Mouse (Mus musculus) embryonic facial prominence, embryonic 11.5 days (tissue): Measurements from ENCODE around the gene Rbm42. TPM values are rescaled to one million over a fixed set of nuclear protein-coding genes. Genes with fewer than 3 reads are reported as not detected.

Source experiments
- ATAC-seq: fragments of 200-750 bp; cut with Nextera tagmentation; replicated peaks from 2 replicates; pipeline ENCODE4 v1.8.0; 2017; ENCODE audit warnings: low read depth; ENCODE audit not compliant: insufficient number of reproducible peaks, low FRiP score, low TSS enrichment
- DNase-seq: peaks from one replicate; pipeline ENCODE4 v3.0.0-alpha.2; 2015; ENCODE audit warnings: low spot score
- H3K27ac ChIP-seq: fragments of 300-500 bp; sonication (generic); replicated peaks from 2 replicates; pipeline ENCODE4 v1.5.1; 2014; ENCODE audit warnings: mild to moderate bottlenecking, low read depth, low read length, control low read depth
- H3K27me3 ChIP-seq: fragments of 300-500 bp; sonication (generic); 2 replicates; pipeline ENCODE4 v1.6.1; 2014; ENCODE audit warnings: mild to moderate bottlenecking, low read length, moderate library complexity, mixed read lengths; ENCODE audit not compliant: control insufficient read depth, insufficient read depth
- H3K36me3 ChIP-seq: fragments of 300-500 bp; sonication (generic); replicated peaks from 2 replicates; pipeline ENCODE4 v1.6.1; 2014; ENCODE audit warnings: low read depth, mild to moderate bottlenecking, low read length, moderate library complexity, mixed read lengths; ENCODE audit not compliant: control insufficient read depth, insufficient read depth
- H3K4me1 ChIP-seq: fragments of 300-500 bp; sonication (generic); 2 replicates; pipeline ENCODE4 v1.6.1; 2014; ENCODE audit warnings: low read length, mixed read lengths; ENCODE audit not compliant: control insufficient read depth, insufficient read depth
- H3K4me2 ChIP-seq: fragments of 300-500 bp; sonication (generic); 2 replicates; pipeline ENCODE4 v1.6.1; 2014; ENCODE audit warnings: low read depth, mild to moderate bottlenecking, control low read depth, low read length, moderate library complexity
- H3K4me3 ChIP-seq: fragments of 300-500 bp; sonication (generic); 2 replicates; pipeline ENCODE4 v1.5.1; 2014; ENCODE audit warnings: low read depth, low read length, control low read depth
- H3K9ac ChIP-seq: fragments of 300-500 bp; sonication (generic); replicated peaks from 2 replicates; pipeline ENCODE4 v1.6.1; 2014; ENCODE audit warnings: mild to moderate bottlenecking, control low read depth, low read length
- H3K9me3 ChIP-seq: fragments of 300-500 bp; sonication (generic); replicated peaks from 2 replicates; pipeline ENCODE4 v1.6.1; 2016; ENCODE audit warnings: mild to moderate bottlenecking, low read length, inconsistent platforms, mixed read lengths; ENCODE audit not compliant: control insufficient read depth
- WGBS: fragments of 180-500 bp; shearing (Covaris S2); extraction: QIAGEN DNeasy Blood & Tissue Kit; methylation state at CpG from one replicate; pipeline ENCODE4 v1.1.7; 2014; 5-methylcytosine and 5-hydroxymethylcytosine counted together
- polyA plus RNA-seq: library from polyadenylated mRNA; unstranded; fragments of >200 nt; fragmentation: Nextera tagmentation; extraction: Ambion mirVana; gene quantifications from 2 replicates; pipeline ENCODE4 v1.2.1, GENCODE M21; 2014

Rbm42 gene
- polyA plus RNA-seq, 1 experiment from 2014 or later = 108 TPM

DNA sequence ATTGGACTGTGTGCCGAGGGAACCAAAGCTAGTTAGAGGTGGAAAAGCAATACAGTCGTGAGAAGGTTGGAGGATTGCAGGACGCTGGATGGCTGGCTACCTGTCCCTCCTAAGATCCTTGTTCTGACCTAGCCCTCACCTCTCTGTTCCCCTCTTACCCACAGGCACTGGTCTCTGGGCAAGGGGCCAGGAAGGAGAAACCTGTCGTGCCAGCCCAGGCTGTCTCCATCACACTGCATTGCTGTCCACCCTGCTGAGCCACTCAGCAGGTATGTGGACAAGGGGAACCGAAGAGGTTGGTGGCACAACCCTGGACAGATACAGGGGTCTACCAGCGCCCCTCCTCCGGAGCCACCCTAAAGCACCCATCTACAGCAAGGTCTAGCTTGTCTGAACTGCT, 49.5 kb downstream of the Rbm42 start:
- no peak overlapping the region for H3K9ac ChIP-seq
- H3K27ac ChIP-seq = no peak overlapping the region
- H3K9me3 ChIP-seq = no peaks in the 10 kb centered on the region
- DNase-seq (no peak), ATAC-seq (no peak)
- WGBS = 75% methylated on average over 7 of the region's 7 CpGs
- H3K27me3 ChIP-seq = no peaks in the 10 kb centered on the region
- no peak overlapping the region for H3K4me2 ChIP-seq
- no peaks in the 10 kb centered on the region for H3K36me3 ChIP-seq
- no peak overlapping the region for H3K4me3 ChIP-seq
- H3K4me1 ChIP-seq = no peaks in the 10 kb centered on the region

DNA sequence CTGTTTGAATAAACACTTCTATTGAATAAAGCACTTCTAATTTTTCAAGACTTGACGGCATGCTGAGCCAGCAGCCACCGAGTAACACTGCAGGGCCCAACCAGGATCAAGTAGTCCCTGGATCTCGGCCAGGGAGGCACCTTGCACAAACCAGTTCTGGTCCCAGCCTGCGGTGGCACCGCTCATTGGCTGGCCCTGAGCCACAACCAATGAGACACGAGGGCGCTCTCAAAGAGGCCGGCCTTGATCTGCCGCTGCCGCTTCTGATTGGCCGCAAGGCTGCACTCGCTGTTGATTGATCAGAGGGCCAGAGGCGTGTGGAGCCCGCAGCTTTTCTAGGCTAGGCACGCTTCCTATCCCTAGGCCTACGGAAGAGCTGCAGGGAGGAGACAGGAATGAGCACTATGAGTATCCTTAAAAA, 50.2 kb downstream of the Rbm42 start:
- 1% methylated on average over 16 of the region's 16 CpGs for WGBS
- no peak overlapping the region for H3K4me3 ChIP-seq
- no peak overlapping the region for H3K27ac ChIP-seq
- H3K27me3 ChIP-seq = no peaks in the 10 kb centered on the region
- H3K9ac ChIP-seq = no peak overlapping the region
- H3K36me3 ChIP-seq = no peaks in the 10 kb centered on the region
- H3K9me3 ChIP-seq = no peaks in the 10 kb centered on the region
- DNase-seq (peak; percentile 86), ATAC-seq (peak; percentile 96)
- H3K4me1 ChIP-seq = no peaks in the 10 kb centered on the region
- no peak overlapping the region for H3K4me2 ChIP-seq

DNA sequence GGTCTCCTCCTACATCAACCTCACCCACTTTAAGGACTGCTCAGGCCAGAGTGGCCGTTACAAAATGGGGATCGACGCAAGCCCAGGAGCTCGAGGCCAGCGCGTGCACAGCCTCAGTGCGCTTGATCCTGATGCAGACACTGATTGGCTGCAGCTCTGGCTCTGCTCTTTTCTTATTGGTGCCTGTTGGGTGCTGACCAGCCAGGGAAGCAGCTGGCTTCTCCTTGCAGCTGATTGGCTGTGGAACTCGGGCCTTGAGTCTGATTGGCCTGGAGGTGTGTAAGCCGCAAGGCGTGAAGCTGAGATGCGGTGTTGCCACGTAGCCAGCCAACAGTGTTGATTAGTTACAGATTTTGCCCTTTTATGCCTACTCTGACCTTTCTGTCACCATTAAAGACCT, 51.3 kb downstream of the Rbm42 start, which contains the start of gene Zbtb32:
Gene Zbtb32, minus strand, starts transcription at position 124 of the 400 bp plus-strand sequence.
- ATAC-seq (no peak), DNase-seq (no peak)
- H3K27me3 ChIP-seq = no peaks in the 10 kb centered on the region
- no peaks in the 10 kb centered on the region for H3K4me1 ChIP-seq
- H3K4me3 ChIP-seq = no peak within 1 kb of the TSS
- WGBS = 94% methylated on average over 12 of the region's 12 CpGs
- no peak within 1 kb of the TSS for H3K9ac ChIP-seq
- no peaks in the 10 kb centered on the region for H3K36me3 ChIP-seq
- H3K4me2 ChIP-seq = no peak within 1 kb of the TSS
- no peak within 1 kb of the TSS for H3K27ac ChIP-seq
- no peaks in the 10 kb centered on the region for H3K9me3 ChIP-seq

DNA sequence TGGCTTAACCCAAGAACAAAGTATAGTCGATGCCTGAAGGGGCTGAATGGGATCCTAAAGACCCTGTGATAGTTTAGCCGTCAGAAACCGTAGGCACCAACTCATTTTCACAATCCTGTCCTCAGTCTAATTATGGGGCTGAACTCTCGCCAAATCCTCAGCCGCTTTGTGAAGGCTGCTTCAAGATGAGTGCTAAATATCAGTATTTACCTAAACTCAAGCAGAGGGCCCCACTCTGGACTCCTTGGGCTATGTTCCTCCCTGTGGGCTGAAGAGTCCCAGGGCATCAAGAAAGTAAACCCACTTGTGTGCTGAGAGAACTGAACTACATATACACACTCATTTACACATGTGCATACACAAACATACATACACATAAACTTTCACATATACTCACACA, 53.3 kb downstream of the Rbm42 start:
- 72% methylated on average over 5 of the region's 5 CpGs for WGBS
- H3K4me3 ChIP-seq = no peak overlapping the region
- H3K36me3 ChIP-seq = no peaks in the 10 kb centered on the region
- ATAC-seq = no peak
- no peak overlapping the region for H3K27ac ChIP-seq
- no peak for DNase-seq
- H3K4me1 ChIP-seq = no peaks in the 10 kb centered on the region
- H3K9ac ChIP-seq = no peak overlapping the region; the same call in 1 of the 2 replicates
- H3K4me2 ChIP-seq = no peak overlapping the region
- H3K9me3 ChIP-seq = no peaks in the 10 kb centered on the region
- no peaks in the 10 kb centered on the region for H3K27me3 ChIP-seq

DNA sequence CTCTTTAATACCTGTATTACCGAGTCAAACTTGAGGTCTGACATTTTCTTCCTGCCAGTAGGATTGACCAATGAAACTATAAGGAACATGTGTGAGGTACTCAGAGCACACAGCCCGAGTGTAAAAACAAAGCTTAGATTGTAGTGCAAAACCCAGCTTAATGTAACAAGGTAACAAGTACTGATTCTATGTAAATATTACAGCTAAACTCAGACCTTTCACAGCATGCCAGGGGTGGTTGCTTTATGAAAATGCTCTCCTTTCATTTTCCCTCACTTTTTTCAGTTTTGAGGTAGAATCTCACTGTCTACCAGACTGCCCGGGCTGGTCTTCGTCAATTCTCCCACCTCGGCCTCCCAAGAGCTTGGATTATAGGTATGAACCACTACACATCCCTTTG, 54.0 kb downstream of the Rbm42 start:
- Histone ChIP-seq H3K4me1 (no peaks in the 10 kb centered on the region), H3K27ac (no peak overlapping the region), H3K9ac (no peak overlapping the region), H3K4me3 (no peak overlapping the region), H3K4me2 (no peak overlapping the region), H3K27me3 (no peaks in the 10 kb centered on the region), H3K36me3 (no peaks in the 10 kb centered on the region), H3K9me3 (no peaks in the 10 kb centered on the region)
- 78% methylated on average over 5 of the region's 5 CpGs for WGBS
- DNase-seq (no peak), ATAC-seq (no peak)

DNA sequence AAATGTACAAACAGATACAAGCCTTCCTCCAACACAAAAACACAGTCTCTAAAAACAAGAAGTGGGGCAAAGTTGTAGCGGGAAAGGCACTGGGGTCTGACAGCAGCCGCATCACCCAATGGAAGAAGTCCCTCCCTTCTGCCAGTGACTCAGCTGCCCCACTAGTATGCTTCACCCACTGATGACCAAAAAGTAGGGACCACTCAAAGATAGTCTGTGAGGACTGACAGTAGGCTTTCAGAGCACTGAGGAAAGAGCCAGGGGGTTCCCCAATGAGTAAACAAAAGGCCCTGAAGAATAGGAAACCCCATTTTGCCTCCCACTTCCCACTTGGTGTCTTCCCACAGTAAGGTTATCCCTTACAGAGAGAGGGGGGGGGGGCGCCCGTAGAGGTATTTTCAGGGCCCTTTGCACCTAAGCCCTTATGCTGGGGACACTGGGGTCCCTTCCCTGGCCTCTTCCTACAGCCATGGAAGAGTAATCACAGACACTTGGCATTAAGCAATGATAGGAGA, 55.5 kb downstream of the Rbm42 start:
- Histone ChIP-seq H3K27me3 (no peaks in the 10 kb centered on the region), H3K4me3 (no peak overlapping the region), H3K27ac (no peak overlapping the region), H3K9ac (no peak overlapping the region), H3K4me1 (no peaks in the 10 kb centered on the region; the same call in 1 of the 2 replicates), H3K36me3 (no peaks in the 10 kb centered on the region), H3K9me3 (no peaks in the 10 kb centered on the region), H3K4me2 (no peak overlapping the region)
- DNase-seq (no peak), ATAC-seq (no peak)
- WGBS = 75% methylated on average over 4 of the region's 4 CpGs

DNA sequence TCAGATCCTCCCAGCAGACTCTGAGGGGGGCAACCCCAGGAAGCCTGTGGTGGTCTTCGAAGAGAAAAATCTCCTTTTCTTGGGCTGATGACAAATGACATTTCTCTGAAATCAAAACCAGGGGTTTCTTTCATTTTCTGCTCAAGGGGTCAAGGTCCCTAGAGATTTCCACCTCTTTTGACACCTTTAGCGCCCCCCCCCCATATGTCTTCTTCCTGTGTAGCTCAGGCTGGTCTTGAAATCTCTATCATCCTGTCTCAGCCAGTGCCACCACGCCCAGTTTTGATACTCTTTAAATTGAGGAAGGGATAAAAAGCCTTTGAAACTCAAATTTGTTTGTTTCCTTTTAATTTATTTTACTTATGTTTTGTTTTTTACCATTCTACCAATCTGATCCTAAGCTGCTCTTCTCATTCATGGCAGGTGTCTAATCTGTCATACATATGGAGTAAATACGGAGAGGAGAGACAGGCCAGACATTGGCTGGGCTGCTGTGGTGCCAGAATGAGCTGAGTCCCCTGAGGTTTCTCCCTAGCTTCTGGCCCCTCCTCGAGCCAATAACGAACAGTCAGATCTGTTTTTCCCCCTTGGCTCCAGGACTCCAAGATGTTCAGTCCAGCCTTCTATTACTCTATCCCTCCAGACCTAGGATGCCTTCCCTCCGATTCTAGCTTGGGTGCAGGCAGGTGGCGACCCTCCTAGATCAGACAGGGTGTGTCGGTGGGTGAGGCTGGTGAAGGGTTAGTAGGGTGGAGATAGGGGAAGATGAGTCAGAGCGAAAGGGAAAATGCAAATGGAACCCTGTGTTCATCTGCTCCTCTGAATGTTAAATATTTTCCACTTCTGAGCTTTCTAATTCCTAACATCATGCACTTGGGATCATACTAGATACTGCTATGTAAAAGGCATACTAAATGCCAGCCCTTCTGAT, 56.3 kb downstream of the Rbm42 start:
- Histone ChIP-seq H3K27ac (no peak overlapping the region), H3K4me3 (no peak overlapping the region), H3K9ac (no peak overlapping the region), H3K4me2 (no peak overlapping the region), H3K4me1 (no peaks in the 10 kb centered on the region; the same call in 1 of the 2 replicates), H3K36me3 (no peaks in the 10 kb centered on the region), H3K9me3 (no peaks in the 10 kb centered on the region), H3K27me3 (no peaks in the 10 kb centered on the region)
- DNase-seq = no peak
- ATAC-seq = no peak
- 78% methylated on average over 10 of the region's 10 CpGs for WGBS

DNA sequence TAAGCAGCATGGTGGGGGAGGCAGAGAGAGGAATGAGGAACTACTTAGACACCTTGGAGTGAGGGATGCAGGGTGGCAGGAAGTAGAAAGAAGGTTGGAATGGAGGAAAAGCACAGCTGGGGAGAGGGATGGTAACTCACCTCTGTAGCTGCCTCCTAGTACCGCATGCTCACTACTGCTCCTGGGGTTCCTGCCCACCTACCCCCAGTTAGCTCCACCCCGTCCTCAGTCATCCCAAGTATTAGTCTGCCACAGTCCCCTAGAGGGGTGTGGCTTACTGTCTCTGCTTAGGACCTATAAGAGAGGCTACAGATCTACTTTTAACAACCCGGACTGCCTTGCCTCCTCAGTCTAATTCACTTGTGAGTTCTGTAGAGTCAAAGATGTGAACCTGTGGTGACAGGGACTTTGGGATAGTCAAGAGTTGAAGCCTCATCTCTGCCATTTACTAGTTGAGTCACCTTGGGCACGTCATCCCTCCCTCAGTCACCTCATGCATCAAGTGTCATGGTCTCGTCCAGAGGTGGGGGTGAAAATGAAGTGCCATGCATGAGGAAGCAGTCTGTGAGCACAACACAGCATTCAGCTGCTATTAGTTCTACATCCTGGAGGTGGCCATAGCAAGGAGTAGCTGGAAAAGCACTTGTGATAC, 57.2 kb downstream of the Rbm42 start:
- no peaks in the 10 kb centered on the region for H3K9me3 ChIP-seq
- H3K4me3 ChIP-seq = no peak overlapping the region
- H3K36me3 ChIP-seq = no peaks in the 10 kb centered on the region
- no peaks in the 10 kb centered on the region; the same call in 1 of the 2 replicates for H3K4me1 ChIP-seq
- WGBS = 59% methylated on average over 5 of the region's 5 CpGs
- no peaks in the 10 kb centered on the region for H3K27me3 ChIP-seq
- no peak overlapping the region for H3K4me2 ChIP-seq
- H3K9ac ChIP-seq = no peak overlapping the region
- ATAC-seq (no peak), DNase-seq (no peak)
- H3K27ac ChIP-seq = no peak overlapping the region
